Mouse (Mus musculus): ENCODE data around the gene Enpp5. TPM values are rescaled to one million over a fixed set of nuclear protein-coding genes. Genes with fewer than 3 reads are reported as not detected.

Enpp5 gene
- polyA plus RNA-seq, 1 experiment, result 0.34 TPM

- TF ChIP-seq TCF12 (IDR thresholded peaks at IDR 0.05; ENCODE audit: insufficient read depth, poor library complexity, severe bottlenecking), result no peak
- no peak for TF ChIP-seq CEBPB (IDR thresholded peaks at IDR 0.05; ENCODE audit: insufficient read depth, poor library complexity, severe bottlenecking)
- TF ChIP-seq POLR2AphosphoS2 (IDR thresholded peaks at IDR 0.05; ENCODE audit: insufficient read length, low read depth), result no peak
- no peak for TF ChIP-seq MYOG (IDR thresholded peaks at IDR 0.05; ENCODE audit: control insufficient read depth in 1 of 3, insufficient read depth in 1 of 3, insufficient read length in 2 of 3, low read depth in 2 of 3)
- TF ChIP-seq POLR2A (IDR thresholded peaks at IDR 0.05; ENCODE audit: insufficient read length, low read depth), result no peak
- no peak for TF ChIP-seq TCF3 (IDR thresholded peaks at IDR 0.05; ENCODE audit: insufficient read length, low read depth)
- no peak for TF ChIP-seq MAX (IDR thresholded peaks at IDR 0.05; ENCODE audit: low read depth)
- no peak for TF ChIP-seq USF1 (IDR thresholded peaks at IDR 0.05; ENCODE audit: low read depth)
- TF ChIP-seq MYOD1 (IDR thresholded peaks at IDR 0.05; ENCODE audit: control insufficient read depth in 1 of 3, insufficient read length in 2 of 3, low read depth in 2 of 3), result no peak
- TF ChIP-seq REST (IDR thresholded peaks at IDR 0.05; ENCODE audit: insufficient read depth, insufficient read length), result no peak
- TF ChIP-seq E2F4 (IDR thresholded peaks at IDR 0.05; ENCODE audit: insufficient read depth), result no peak
- TF ChIP-seq SRF (IDR thresholded peaks at IDR 0.05; ENCODE audit: control insufficient read depth, insufficient read length, low read depth), result no peak
- Histone ChIP-seq H3K36me3 (ENCODE audit: control insufficient read depth, insufficient read depth) (no peaks in the 10 kb centered on the region), H3K4me3 (no peak overlapping the region), H3K79me2 (ENCODE audit: control insufficient read depth, insufficient read depth) (no peaks in the 10 kb centered on the region), H3K27me3 (ENCODE audit: control insufficient read depth, insufficient read depth, insufficient read length) (no peaks in the 10 kb centered on the region), H3K4me2 (ENCODE audit: low read depth) (no peak overlapping the region), H3ac (ENCODE audit: control insufficient read depth, insufficient read length) (no peak overlapping the region)
Observed at GRCm38 (mm10) chr17:44040449-44040848, 38.2 kb upstream of the Enpp5 start.

- Histone ChIP-seq H3ac (ENCODE audit: control insufficient read depth, insufficient read length) (no peak overlapping the region), H3K79me2 (ENCODE audit: control insufficient read depth, insufficient read depth) (no peaks in the 10 kb centered on the region), H3K36me3 (ENCODE audit: control insufficient read depth, insufficient read depth) (no peaks in the 10 kb centered on the region), H3K4me3 (no peak overlapping the region), H3K27me3 (ENCODE audit: control insufficient read depth, insufficient read depth, insufficient read length) (no peaks in the 10 kb centered on the region), H3K4me2 (ENCODE audit: low read depth) (no peak overlapping the region)
- TF ChIP-seq MYOG (IDR thresholded peaks at IDR 0.05; ENCODE audit: control insufficient read depth in 1 of 3, insufficient read depth in 1 of 3, insufficient read length in 2 of 3, low read depth in 2 of 3) (no peak), CEBPB (IDR thresholded peaks at IDR 0.05; ENCODE audit: insufficient read depth, poor library complexity, severe bottlenecking) (no peak), POLR2AphosphoS2 (IDR thresholded peaks at IDR 0.05; ENCODE audit: insufficient read length, low read depth) (no peak), USF1 (IDR thresholded peaks at IDR 0.05; ENCODE audit: low read depth) (no peak), MAX (IDR thresholded peaks at IDR 0.05; ENCODE audit: low read depth) (no peak), POLR2A (IDR thresholded peaks at IDR 0.05; ENCODE audit: insufficient read length, low read depth) (no peak), TCF3 (IDR thresholded peaks at IDR 0.05; ENCODE audit: insufficient read length, low read depth) (no peak), REST (IDR thresholded peaks at IDR 0.05; ENCODE audit: insufficient read depth, insufficient read length) (no peak), E2F4 (IDR thresholded peaks at IDR 0.05; ENCODE audit: insufficient read depth) (no peak), TCF12 (IDR thresholded peaks at IDR 0.05; ENCODE audit: insufficient read depth, poor library complexity, severe bottlenecking) (no peak), SRF (IDR thresholded peaks at IDR 0.05; ENCODE audit: control insufficient read depth, insufficient read length, low read depth) (no peak), MYOD1 (IDR thresholded peaks at IDR 0.05; ENCODE audit: control insufficient read depth in 1 of 3, insufficient read length in 2 of 3, low read depth in 2 of 3) (no peak)
Observed at GRCm38 (mm10) chr17:44042301-44042700, 36.3 kb upstream of the Enpp5 start.

GRCm38 (mm10) chr17:44042861-44043260 is 35.8 kb upstream of the Enpp5 start:
- no peak overlapping the region for H3K4me3 ChIP-seq
- no peaks in the 10 kb centered on the region for H3K36me3 ChIP-seq (ENCODE audit: control insufficient read depth, insufficient read depth)
- H3K4me2 ChIP-seq (ENCODE audit: low read depth), result no peak overlapping the region
- no peak overlapping the region for H3ac ChIP-seq (ENCODE audit: control insufficient read depth, insufficient read length)
- TF ChIP-seq TCF12 (IDR thresholded peaks at IDR 0.05; ENCODE audit: insufficient read depth, poor library complexity, severe bottlenecking) (no peak), POLR2AphosphoS2 (IDR thresholded peaks at IDR 0.05; ENCODE audit: insufficient read length, low read depth) (no peak), CEBPB (IDR thresholded peaks at IDR 0.05; ENCODE audit: insufficient read depth, poor library complexity, severe bottlenecking) (no peak), REST (IDR thresholded peaks at IDR 0.05; ENCODE audit: insufficient read depth, insufficient read length) (no peak), E2F4 (IDR thresholded peaks at IDR 0.05; ENCODE audit: insufficient read depth) (no peak), POLR2A (IDR thresholded peaks at IDR 0.05; ENCODE audit: insufficient read length, low read depth) (no peak), SRF (IDR thresholded peaks at IDR 0.05; ENCODE audit: control insufficient read depth, insufficient read length, low read depth) (no peak), MYOG (IDR thresholded peaks at IDR 0.05; ENCODE audit: control insufficient read depth in 1 of 3, insufficient read depth in 1 of 3, insufficient read length in 2 of 3, low read depth in 2 of 3) (no peak)
- H3K79me2 ChIP-seq (ENCODE audit: control insufficient read depth, insufficient read depth), result no peaks in the 10 kb centered on the region
- no peaks in the 10 kb centered on the region for H3K27me3 ChIP-seq (ENCODE audit: control insufficient read depth, insufficient read depth, insufficient read length)

GRCm38 (mm10) chr17:44053427-44053826 is 25.2 kb upstream of the Enpp5 start:
- H3K79me2 ChIP-seq (ENCODE audit: control insufficient read depth, insufficient read depth), result no peaks in the 10 kb centered on the region
- H3K4me3 ChIP-seq, result no peak overlapping the region
- H3K36me3 ChIP-seq (ENCODE audit: control insufficient read depth, insufficient read depth), result no peaks in the 10 kb centered on the region
- no peak overlapping the region for H3ac ChIP-seq (ENCODE audit: control insufficient read depth, insufficient read length)
- no peak overlapping the region for H3K4me2 ChIP-seq (ENCODE audit: low read depth)
- no peaks in the 10 kb centered on the region for H3K27me3 ChIP-seq (ENCODE audit: control insufficient read depth, insufficient read depth, insufficient read length)
- no peak for TF ChIP-seq TCF12 (IDR thresholded peaks at IDR 0.05; ENCODE audit: insufficient read depth, poor library complexity, severe bottlenecking)
- no peak for TF ChIP-seq MYOD1 (IDR thresholded peaks at IDR 0.05; ENCODE audit: control insufficient read depth in 1 of 3, insufficient read length in 2 of 3, low read depth in 2 of 3)
- TF ChIP-seq POLR2A (IDR thresholded peaks at IDR 0.05; ENCODE audit: insufficient read length, low read depth), result no peak
- TF ChIP-seq MAX (IDR thresholded peaks at IDR 0.05; ENCODE audit: low read depth), result no peak
- no peak for TF ChIP-seq E2F4 (IDR thresholded peaks at IDR 0.05; ENCODE audit: insufficient read depth)
- no peak for TF ChIP-seq USF1 (IDR thresholded peaks at IDR 0.05; ENCODE audit: low read depth)

- TF ChIP-seq MYOG (IDR thresholded peaks at IDR 0.05; ENCODE audit: control insufficient read depth in 1 of 3, insufficient read depth in 1 of 3, insufficient read length in 2 of 3, low read depth in 2 of 3), result no peak
- no peak for TF ChIP-seq MAX (IDR thresholded peaks at IDR 0.05; ENCODE audit: low read depth)
- no peak for TF ChIP-seq POLR2A (IDR thresholded peaks at IDR 0.05; ENCODE audit: insufficient read length, low read depth)
- TF ChIP-seq CEBPB (IDR thresholded peaks at IDR 0.05; ENCODE audit: insufficient read depth, poor library complexity, severe bottlenecking), result no peak
- no peak for TF ChIP-seq USF1 (IDR thresholded peaks at IDR 0.05; ENCODE audit: low read depth)
- TF ChIP-seq E2F4 (IDR thresholded peaks at IDR 0.05; ENCODE audit: insufficient read depth), result no peak
- no peak for TF ChIP-seq REST (IDR thresholded peaks at IDR 0.05; ENCODE audit: insufficient read depth, insufficient read length)
- no peak for TF ChIP-seq TCF3 (IDR thresholded peaks at IDR 0.05; ENCODE audit: insufficient read length, low read depth)
- TF ChIP-seq TCF12 (IDR thresholded peaks at IDR 0.05; ENCODE audit: insufficient read depth, poor library complexity, severe bottlenecking), result no peak
- TF ChIP-seq POLR2AphosphoS2 (IDR thresholded peaks at IDR 0.05; ENCODE audit: insufficient read length, low read depth), result no peak
- TF ChIP-seq MYOD1 (IDR thresholded peaks at IDR 0.05; ENCODE audit: control insufficient read depth in 1 of 3, insufficient read length in 2 of 3, low read depth in 2 of 3), result no peak
- TF ChIP-seq SRF (IDR thresholded peaks at IDR 0.05; ENCODE audit: control insufficient read depth, insufficient read length, low read depth), result no peak
- no peak overlapping the region for H3K4me3 ChIP-seq
Observed at GRCm38 (mm10) chr17:44057123-44057522, 21.5 kb upstream of the Enpp5 start.

More at GRCm38 (mm10) chr17:44057123-44057522, 21.5 kb upstream of the Enpp5 start:
- Histone ChIP-seq H3K36me3 (ENCODE audit: control insufficient read depth, insufficient read depth) (no peaks in the 10 kb centered on the region), H3ac (ENCODE audit: control insufficient read depth, insufficient read length) (no peak overlapping the region), H3K79me2 (ENCODE audit: control insufficient read depth, insufficient read depth) (no peaks in the 10 kb centered on the region), H3K4me2 (ENCODE audit: low read depth) (no peak overlapping the region), H3K27me3 (ENCODE audit: control insufficient read depth, insufficient read depth, insufficient read length) (no peaks in the 10 kb centered on the region)

Data from myocyte (in vitro differentiated cells).